Mouse (Mus musculus): Measurements from ENCODE around the gene Lrrc23. TPM values are rescaled to one million over a fixed set of nuclear protein-coding genes. Genes with fewer than 3 reads are reported as not detected.

Gene Lrrc23
- 3.9 TPM for polyA plus RNA-seq (2017; shearing (Covaris generic))

DNA sequence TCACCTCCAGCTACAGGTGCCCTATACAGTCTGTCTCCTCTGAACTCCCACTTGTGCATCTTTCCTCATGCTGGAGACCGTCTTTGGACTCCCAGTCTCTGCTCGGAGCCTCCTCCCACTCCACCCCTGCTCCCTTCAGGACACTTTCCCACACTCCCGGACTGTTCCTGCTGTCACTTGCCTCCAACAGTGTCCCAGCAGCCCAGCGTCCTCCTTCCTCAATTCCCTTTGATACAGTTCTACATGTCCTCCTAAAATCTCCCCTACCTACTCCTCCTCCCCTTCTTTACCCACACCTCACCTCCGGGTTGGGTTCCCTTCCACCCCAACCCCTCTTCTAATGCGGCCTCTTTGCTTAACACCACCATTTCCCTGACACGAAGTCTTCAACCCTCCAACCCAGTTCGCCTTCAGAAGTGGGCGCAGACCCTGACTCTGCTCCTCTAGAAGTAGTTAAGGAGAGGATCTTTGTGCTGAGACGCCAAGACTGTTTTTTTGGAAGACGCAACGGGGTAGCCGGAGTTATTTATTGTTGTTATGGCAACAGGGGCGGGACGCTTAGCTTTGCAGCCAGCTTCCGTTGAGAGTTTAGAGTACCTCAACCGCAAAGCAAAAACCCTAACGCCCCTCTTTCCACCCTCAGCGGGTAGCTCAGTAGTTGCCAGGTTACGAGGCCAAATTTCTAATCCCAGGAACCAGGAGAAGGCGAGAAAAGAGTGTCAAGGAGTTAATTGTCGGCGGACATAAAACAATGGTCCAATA is at the start of gene Lrrc23:
TSS of gene Lrrc23 (minus strand) at position 506 of the 762 bp plus-strand sequence.

DNA sequence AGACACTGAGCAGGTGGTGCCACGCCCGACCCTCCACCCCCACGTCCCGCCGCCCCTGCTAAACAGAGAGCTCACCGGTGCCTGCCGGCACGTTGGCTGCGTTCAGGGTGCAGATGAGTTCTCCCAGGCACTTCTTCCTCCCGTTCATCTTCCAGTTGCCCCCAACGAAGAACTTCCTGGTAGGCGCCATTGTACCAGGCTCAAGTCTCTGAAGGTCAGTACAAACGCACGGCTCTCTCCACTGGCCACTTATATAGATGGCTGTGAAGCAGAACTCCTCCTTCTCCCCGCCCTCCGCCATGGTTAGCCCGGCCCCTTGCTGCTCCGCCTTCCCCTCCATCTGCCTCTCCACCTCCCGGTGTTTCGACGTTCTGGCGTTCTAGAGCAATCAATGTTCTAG is 34.4 kb upstream of the Lrrc23 start, which contains the start of gene Tpi1:
TSS of gene Tpi1 (minus strand) at position 364 of the 400 bp plus-strand sequence.

DNA sequence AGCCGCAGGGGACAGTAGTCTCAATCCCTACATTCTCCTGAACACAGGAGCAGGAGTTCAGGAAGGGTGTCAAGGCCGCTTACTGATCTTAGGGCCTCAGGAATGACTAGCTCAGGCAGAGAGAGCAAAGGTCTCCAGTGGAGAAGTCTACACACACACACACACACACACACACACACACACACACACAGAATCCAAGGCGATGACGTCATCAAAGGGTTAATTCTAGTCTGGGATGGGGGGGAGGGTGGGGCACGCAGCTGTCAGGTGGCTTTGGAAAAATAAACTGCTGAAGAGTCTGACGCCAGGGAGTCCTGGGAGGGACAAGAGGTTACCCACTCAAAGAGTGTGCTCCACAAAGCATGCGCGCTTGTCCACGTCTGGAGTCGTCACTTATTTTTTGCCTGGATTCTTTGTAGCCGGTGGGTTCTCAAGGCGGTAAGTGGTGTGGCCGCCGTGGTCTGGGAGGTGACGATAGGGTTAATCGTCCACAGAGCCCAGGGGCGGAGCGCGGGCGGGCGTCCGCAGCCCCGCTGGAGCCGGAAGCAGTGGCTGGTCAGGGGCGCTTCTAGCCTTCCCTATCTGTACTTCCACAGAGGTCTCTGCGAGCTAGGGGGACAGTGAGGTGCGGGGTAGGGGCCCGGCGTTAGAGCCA is 29.0 kb upstream of the Lrrc23 start, which contains the start of gene Spsb2:
TSS of gene Spsb2 (plus strand) at position 304 of the 655 bp plus-strand sequence.

DNA sequence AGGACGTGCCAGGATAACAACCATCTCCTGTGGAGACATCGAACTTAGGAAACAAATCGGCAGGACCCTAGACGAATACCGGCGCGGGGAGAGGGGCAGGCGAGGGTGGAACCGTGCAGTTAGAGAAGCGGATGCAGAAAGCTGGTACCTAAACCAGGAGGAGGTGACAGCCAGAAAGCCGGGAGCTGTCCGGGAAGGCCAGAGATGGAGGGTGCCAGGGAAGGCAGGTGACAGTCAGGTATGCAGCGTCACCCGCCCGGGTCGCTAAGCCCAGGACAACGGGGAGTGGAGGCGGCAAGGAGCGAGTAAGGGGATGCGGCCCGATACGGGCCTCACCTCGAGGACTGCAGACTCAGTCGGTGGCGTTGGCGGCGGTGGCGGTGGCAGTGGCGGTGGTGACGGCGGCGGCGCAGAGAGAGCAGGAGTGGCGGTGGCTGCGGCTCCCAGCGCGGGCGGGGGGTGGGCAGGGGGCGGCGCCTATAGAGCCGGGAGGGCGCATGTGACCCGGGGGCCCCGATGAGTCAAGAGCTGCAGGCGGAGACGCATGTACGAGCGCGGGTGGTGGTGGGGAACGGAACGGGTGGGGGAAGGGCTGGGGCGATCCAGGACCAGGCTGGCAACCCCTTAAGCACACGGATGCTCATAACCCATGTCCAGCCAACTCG is 10.3 kb downstream of the Lrrc23 start, which contains the start of gene Eno2:
TSS of gene Eno2 (minus strand) at position 573 of the 665 bp plus-strand sequence.

DNA sequence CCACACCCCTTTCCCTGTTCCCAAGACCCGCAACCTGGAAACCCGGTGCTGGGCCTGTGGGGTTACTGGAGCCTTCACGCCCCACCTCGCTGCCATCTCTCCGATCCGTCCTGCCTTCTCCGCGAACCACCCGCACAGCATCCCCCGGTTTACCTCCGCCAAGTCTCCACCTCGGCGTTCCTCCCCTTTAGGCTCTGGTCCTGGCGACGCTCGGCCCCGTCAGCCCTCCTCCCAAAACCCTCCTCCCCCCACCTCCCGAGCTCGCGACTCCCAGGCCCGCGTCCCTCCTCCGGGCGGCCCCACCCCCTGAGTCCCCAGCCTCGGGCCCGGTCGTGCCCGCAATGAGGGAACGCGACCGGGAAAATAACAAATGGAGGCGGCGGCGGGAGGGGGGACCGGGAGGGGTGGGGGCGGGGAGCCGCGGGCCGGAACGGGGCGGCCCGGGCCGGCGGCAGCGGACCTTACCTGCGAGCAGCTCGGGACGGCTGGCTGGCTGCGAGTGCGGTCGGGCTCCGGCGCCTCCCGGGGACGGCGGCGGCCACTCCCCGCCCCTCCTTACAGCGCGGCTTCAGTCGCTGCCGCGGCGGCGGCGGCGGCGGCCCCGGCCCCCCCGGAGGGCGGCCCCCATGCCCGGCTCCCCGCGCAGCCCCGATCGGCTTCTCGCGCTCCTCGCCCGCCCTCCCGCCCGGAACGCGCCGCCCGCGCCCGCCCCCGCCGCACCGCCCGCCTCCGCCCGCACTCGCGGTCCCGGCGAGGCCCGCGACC is 23.5 kb downstream of the Lrrc23 start, which contains the start of the genes Gm45234 and Atn1:
TSS of gene Gm45234 (minus strand) at position 191 of the 765 bp plus-strand sequence.
TSS of gene Atn1 (minus strand) at position 694 of the 765 bp plus-strand sequence.

DNA sequence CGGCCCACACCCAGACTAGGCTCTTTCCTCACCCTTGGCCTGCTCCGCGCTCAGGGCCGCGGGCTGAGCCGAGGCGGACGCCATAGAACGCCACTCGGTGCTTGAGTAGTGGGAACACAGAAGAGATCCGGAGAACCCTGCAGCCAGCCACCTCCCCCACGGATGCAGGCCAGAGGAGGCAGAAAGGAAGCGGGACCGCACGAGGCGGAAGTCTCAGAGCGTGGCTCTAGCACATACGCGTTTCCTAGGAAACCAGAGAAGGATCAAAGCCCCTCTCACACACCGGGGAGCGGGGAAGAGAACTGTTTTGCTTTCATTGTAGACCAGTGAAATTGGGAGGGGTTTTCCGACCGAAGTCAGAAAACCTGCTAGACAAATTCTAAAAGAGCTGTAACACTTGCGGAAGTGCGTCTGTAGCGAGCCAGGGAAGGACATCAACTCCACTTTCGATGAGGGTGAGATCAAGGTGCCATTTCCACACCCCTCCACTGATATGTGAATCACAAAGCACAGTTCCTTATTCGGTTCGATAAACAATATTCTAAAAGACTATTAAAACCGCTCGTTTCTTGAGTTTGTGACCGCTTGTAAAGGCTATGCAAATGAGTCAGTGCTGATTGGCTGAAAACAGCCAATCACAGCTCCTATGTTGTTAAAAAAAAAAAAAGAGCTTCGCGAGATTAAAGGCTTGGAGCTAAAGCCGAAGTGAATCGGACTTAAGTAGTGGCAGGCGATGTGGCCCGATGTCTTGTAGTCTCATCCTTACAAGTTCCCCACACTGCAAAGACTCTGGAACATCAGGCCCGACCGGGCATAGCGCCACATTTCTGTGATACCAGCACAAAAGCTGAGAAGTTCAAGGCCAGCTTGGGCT is 38.4 kb downstream of the Lrrc23 start, which contains the start of gene Grcc10:
TSS of gene Grcc10 (minus strand) at position 487 of the 874 bp plus-strand sequence.

DNA sequence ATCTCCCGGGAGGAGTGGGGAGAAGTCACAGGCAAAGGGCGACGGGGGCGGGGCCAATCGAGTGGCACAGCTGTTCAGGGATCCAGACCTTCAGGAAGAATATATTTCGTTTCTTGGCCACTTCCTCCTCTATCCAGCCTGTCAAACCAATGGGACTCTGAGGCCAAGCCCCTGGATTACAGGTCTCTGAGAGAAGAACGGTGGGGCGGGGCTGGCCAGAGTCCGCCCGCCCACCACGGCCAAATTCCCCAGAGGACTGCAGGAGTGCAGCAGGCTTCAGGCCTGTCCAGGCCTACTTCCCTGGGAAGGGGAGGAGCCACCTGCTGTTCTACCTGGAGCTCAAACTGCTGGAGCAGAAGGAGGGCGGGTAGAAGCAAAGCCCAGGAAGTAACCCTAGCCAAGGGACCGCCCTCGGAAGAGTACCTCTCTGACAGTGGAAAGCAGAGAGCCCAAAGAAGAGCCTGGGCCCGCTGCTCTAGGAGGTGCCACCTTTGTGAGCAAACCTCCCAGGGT is 41.0 kb downstream of the Lrrc23 start, which contains the start of gene Ptpn6:
TSS of gene Ptpn6 (minus strand) at position 204 of the 513 bp plus-strand sequence.

Other genes with a start within 250 kb of the Lrrc23 start
- gene C1s1, start 237.4 kb downstream of the Lrrc23 start, polyA plus RNA-seq (2017; shearing (Covaris generic)) = not detected
- gene C1rb, start 209.4 kb downstream of the Lrrc23 start, polyA plus RNA-seq (2017; shearing (Covaris generic)) = not detected
- not detected for gene C1s2, start 143.6 kb downstream of the Lrrc23 start, polyA plus RNA-seq (2017; shearing (Covaris generic))
- 27.3 TPM for gene Lpcat3, start 116.7 kb downstream of the Lrrc23 start, polyA plus RNA-seq (2017; shearing (Covaris generic))
- gene Emg1, start 67.5 kb downstream of the Lrrc23 start, polyA plus RNA-seq (2017; shearing (Covaris generic)) = 299 TPM
- 137 TPM for gene Phb2, start 67.4 kb downstream of the Lrrc23 start, polyA plus RNA-seq (2017; shearing (Covaris generic))
- gene Ptpn6, start 41.0 kb downstream of the Lrrc23 start, polyA plus RNA-seq (2017; shearing (Covaris generic)) = 230 TPM
- gene Grcc10, start 38.4 kb downstream of the Lrrc23 start, polyA plus RNA-seq (2017; shearing (Covaris generic)) = 313 TPM
- gene Gm45234, start 23.7 kb downstream of the Lrrc23 start, polyA plus RNA-seq (2017; shearing (Covaris generic)) = 0.44 TPM
- gene Atn1, start 23.2 kb downstream of the Lrrc23 start, polyA plus RNA-seq (2017; shearing (Covaris generic)) = 21.5 TPM
- gene Eno2, start 10.1 kb downstream of the Lrrc23 start, polyA plus RNA-seq (2017; shearing (Covaris generic)) = 4.5 TPM
- 3.3 TPM for gene Spsb2, start 28.9 kb upstream of the Lrrc23 start, polyA plus RNA-seq (2017; shearing (Covaris generic))
- gene Tpi1, start 34.6 kb upstream of the Lrrc23 start, polyA plus RNA-seq (2017; shearing (Covaris generic)) = 109 TPM
- gene Usp5, start 49.8 kb upstream of the Lrrc23 start, polyA plus RNA-seq (2017; shearing (Covaris generic)) = 69.3 TPM
- 2.5 TPM for gene Cdca3, start 49.8 kb upstream of the Lrrc23 start, polyA plus RNA-seq (2017; shearing (Covaris generic))
- gene Gnb3, start 60.5 kb upstream of the Lrrc23 start, polyA plus RNA-seq (2017; shearing (Covaris generic)) = not detected
- not detected for gene P3h3, start 78.0 kb upstream of the Lrrc23 start, polyA plus RNA-seq (2017; shearing (Covaris generic))
- not detected for gene Gpr162, start 84.3 kb upstream of the Lrrc23 start, polyA plus RNA-seq (2017; shearing (Covaris generic))
- gene Cd4, start 108.5 kb upstream of the Lrrc23 start, polyA plus RNA-seq (2017; shearing (Covaris generic)) = 653 TPM
- gene Lag3, start 132.0 kb upstream of the Lrrc23 start, polyA plus RNA-seq (2017; shearing (Covaris generic)) = 0.87 TPM
- 4.7 TPM for gene Ptms, start 140.4 kb upstream of the Lrrc23 start, polyA plus RNA-seq (2017; shearing (Covaris generic))
- gene Mlf2, start 151.7 kb upstream of the Lrrc23 start, polyA plus RNA-seq (2017; shearing (Covaris generic)) = 116 TPM
- 39.3 TPM for gene Cops7a, start 185.8 kb upstream of the Lrrc23 start, polyA plus RNA-seq (2017; shearing (Covaris generic))
- 0.96 TPM for gene Pianp, start 217.0 kb upstream of the Lrrc23 start, polyA plus RNA-seq (2017; shearing (Covaris generic))
- 60.2 TPM for gene Zfp384, start 229.4 kb upstream of the Lrrc23 start, polyA plus RNA-seq (2017; shearing (Covaris generic))